ENCODE assay signal across 10 mouse cellular contexts in the genomic region with DNA sequence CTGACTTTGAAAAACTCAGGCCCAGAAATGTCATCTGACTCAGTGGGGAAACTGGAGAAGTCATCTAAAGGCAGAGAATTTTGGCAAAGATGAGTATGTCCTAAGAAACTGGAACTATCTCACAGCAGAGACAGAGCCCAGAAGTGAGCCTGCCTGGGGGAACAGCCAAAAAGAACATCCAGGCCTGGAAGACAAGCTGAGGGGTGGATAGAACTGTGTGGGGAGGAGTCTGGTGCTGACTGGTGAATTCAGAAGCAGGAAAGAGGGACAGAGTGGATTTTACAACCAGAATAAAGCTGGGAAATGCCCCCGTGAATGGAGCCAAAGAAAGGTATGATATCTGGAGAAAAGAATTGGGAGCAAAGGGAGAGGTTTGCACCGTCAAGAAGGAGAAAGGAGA. TPM values are rescaled to one million over a fixed set of nuclear protein-coding genes. Genes with fewer than 3 reads are reported as not detected.
DNase-seq lines count a peak whose midpoint lies in the region; ATAC-seq and TF ChIP-seq lines count a peak whose summit lies in the region.
"Had no signal": no experiment of that assay in that cellular context is flagged by ENCODE, and none has a peak within 500 bp of the region (broad histone marks: within the 10 kb centered on the region; RNA-seq: fewer than 3 reads in every experiment).

A gene (plus strand): TSS at position 225 of the 400 bp plus-strand sequence.

- no peaks in the 10 kb centered on the region for H3K4me1 ChIP-seq in stomach, postnatal 0 days (replicated peaks; ENCODE audit: control insufficient read depth, insufficient read depth)
- no peaks in the 10 kb centered on the region for H3K4me1 ChIP-seq in liver, embryonic 11.5 days (replicated peaks; ENCODE audit: control insufficient read depth, insufficient read depth, low read length)
- no peaks in the 10 kb centered on the region for H3K4me1 ChIP-seq in forebrain, postnatal 0 days (ENCODE audit: insufficient read depth)
- H3K4me1 ChIP-seq: hindbrain, embryonic 15.5 days; neural tube, embryonic 13.5 days had no signal

- 0 out of 2 replicates have a peak within 1 kb of the TSS, but pooled peaks have one; percentile 8 for H3K4me3 ChIP-seq in stomach, postnatal 0 days (ENCODE audit: low read depth, low read length)
- H3K4me3 ChIP-seq in liver, embryonic 11.5 days (ENCODE audit: low read depth, low read length), result no peak within 1 kb of the TSS
- H3K4me3 ChIP-seq in forebrain, postnatal 0 days (ENCODE audit: low read depth, low read length), result no peak within 1 kb of the TSS
- H3K4me3 ChIP-seq: hindbrain, embryonic 15.5 days; neural tube, embryonic 13.5 days had no signal

- H3K36me3 ChIP-seq in stomach, postnatal 0 days (ENCODE audit: control insufficient read depth, insufficient read depth, low read length), result no peaks in the 10 kb centered on the region
- H3K36me3 ChIP-seq in liver, embryonic 11.5 days (ENCODE audit: control insufficient read depth, insufficient read depth, low read length), result no peaks in the 10 kb centered on the region
- no peaks in the 10 kb centered on the region for H3K36me3 ChIP-seq in forebrain, postnatal 0 days (ENCODE audit: insufficient read depth)
- H3K36me3 ChIP-seq: hindbrain, embryonic 15.5 days; neural tube, embryonic 13.5 days had no signal

- WGBS in stomach, postnatal 0 days, result 41% methylated on average over 2 of the region's 2 CpGs
- WGBS in liver, embryonic 11.5 days, result 68% methylated on average over 2 of the region's 2 CpGs
- WGBS in forebrain, postnatal 0 days, result 69% methylated on average over 2 of the region's 2 CpGs

- H3K9me3 ChIP-seq in stomach, postnatal 0 days (ENCODE audit: control insufficient read depth, low read length), result no peaks in the 10 kb centered on the region
- H3K9me3 ChIP-seq in liver, embryonic 11.5 days (ENCODE audit: control insufficient read depth, low read length), result no peaks in the 10 kb centered on the region
- no peaks in the 10 kb centered on the region for H3K9me3 ChIP-seq in forebrain, postnatal 0 days (ENCODE audit: low read length)
- H3K9me3 ChIP-seq: hindbrain, embryonic 15.5 days; neural tube, embryonic 13.5 days had no signal

- peak; percentile 64; the same call in 1 of the 2 replicates for ATAC-seq in stomach, postnatal 0 days (ENCODE audit: low FRiP score, low TSS enrichment)
- ATAC-seq in liver, embryonic 11.5 days (replicated peaks; ENCODE audit: low FRiP score), result no peak
- ATAC-seq in forebrain, postnatal 0 days, result no peak
- no peak for ATAC-seq in granulocyte monocyte progenitor cell, adult 5-6 weeks (replicated peaks; ENCODE audit: poor library complexity, severe bottlenecking)

- no peak for TF ChIP-seq EP300 in stomach, postnatal 0 days (optimal IDR thresholded peaks at IDR 0.05)

- no peak for TF ChIP-seq CTCF in stomach, postnatal 0 days (IDR thresholded peaks at IDR 0.05; ENCODE audit: low read depth)
- TF ChIP-seq CTCF in forebrain, postnatal 0 days (IDR thresholded peaks at IDR 0.05; ENCODE audit: low read depth), result no peak

- peak within 1 kb of the TSS; percentile 49; the same call in 1 of the 2 replicates for H3K27ac ChIP-seq in stomach, postnatal 0 days (replicated peaks)
- no peak within 1 kb of the TSS for H3K27ac ChIP-seq in liver, embryonic 11.5 days (ENCODE audit: low read depth, low read length)
- no peak within 1 kb of the TSS for H3K27ac ChIP-seq in forebrain, postnatal 0 days (ENCODE audit: low read depth, low read length)
- H3K27ac ChIP-seq: hindbrain, embryonic 15.5 days; neural tube, embryonic 13.5 days had no signal

- peak within 1 kb of the TSS; percentile 23 for H3K4me2 ChIP-seq in stomach, postnatal 0 days (replicated peaks; ENCODE audit: low read depth)
- no peak within 1 kb of the TSS for H3K4me2 ChIP-seq in liver, embryonic 11.5 days
- H3K4me2 ChIP-seq in forebrain, postnatal 0 days (ENCODE audit: low read depth), result no peak within 1 kb of the TSS
- H3K4me2 ChIP-seq: hindbrain, embryonic 15.5 days; neural tube, embryonic 13.5 days had no signal

- peak; percentile 33 for DNase-seq in right cerebral cortex, adult 18-20 months
- no peak for DNase-seq in right cerebral cortex, postnatal 14 days
- DNase-seq in gastrocnemius, adult 8-10 months (ENCODE audit: low spot score in 2 of 2), result peak; percentile 65 to 76
- DNase-seq in layer of hippocampus, postnatal 25 days (ENCODE audit: extremely low spot score in 1 of 2, low spot score in 1 of 2), result no peak
- no peak for DNase-seq in stomach, postnatal 0 days (ENCODE audit: low spot score)
- DNase-seq in liver, embryonic 11.5 days (ENCODE audit: low spot score), result no peak
- no peak for DNase-seq in forebrain, postnatal 0 days

- no peak within 1 kb of the TSS for H3K9ac ChIP-seq in stomach, postnatal 0 days (ENCODE audit: low read length)
- no peak within 1 kb of the TSS for H3K9ac ChIP-seq in liver, embryonic 11.5 days (ENCODE audit: low read depth, low read length)
- H3K9ac ChIP-seq in forebrain, postnatal 0 days, result no peak within 1 kb of the TSS
- H3K9ac ChIP-seq: hindbrain, embryonic 15.5 days; neural tube, embryonic 13.5 days had no signal

- H3K27me3 ChIP-seq in stomach, postnatal 0 days (ENCODE audit: control insufficient read depth, insufficient read depth, low read length), result no peaks in the 10 kb centered on the region
- H3K27me3 ChIP-seq in liver, embryonic 11.5 days (replicated peaks; ENCODE audit: control insufficient read depth, insufficient read depth, low read length), result no peaks in the 10 kb centered on the region
- H3K27me3 ChIP-seq in forebrain, postnatal 0 days (ENCODE audit: insufficient read depth, low read length), result no peaks in the 10 kb centered on the region
- H3K27me3 ChIP-seq: hindbrain, embryonic 15.5 days; neural tube, embryonic 13.5 days had no signal

RNA-seq across cellular contexts. Expression of the gene that starts here (rescaled TPM):
- 100 to 1,000 TPM; 149 to 198 (median 165) TPM for total RNA-seq in gastrocnemius, adult 8-10 months (2022)
- 10 to 100 TPM; 69.3 to 69.5 TPM for total RNA-seq in layer of hippocampus, postnatal 25 days (2021)
- 71.3 and 75.7 TPM in 2 replicates for polyA plus RNA-seq in stomach, postnatal 0 days (2015; fragmentation: Nextera tagmentation; extraction: Ambion mirVana)
- 0.55 and 1.3 TPM in 2 replicates for polyA plus RNA-seq in liver, embryonic 11.5 days (2014; fragmentation: Nextera tagmentation; extraction: Ambion mirVana)
- total RNA-seq in forebrain, postnatal 0 days (2014; rRNA removed), result 3.4 and 7.2 TPM in 2 replicates
- polyA plus RNA-seq in forebrain, postnatal 0 days (2015; fragmentation: Nextera tagmentation; extraction: Ambion mirVana), result 3.0 and 3.2 TPM in 2 replicates
- 0.11 TPM in 1 of 2 replicates, not detected in the other for total RNA-seq in granulocyte monocyte progenitor cell, adult 5-6 weeks (2014; fragmentation: Nextera tagmentation)
- 0.15 and 1.9 TPM in 2 replicates for total RNA-seq in granulocyte monocyte progenitor cell, adult 5-6 weeks (2017)

Comparison
In these comparisons a context has a peak if more than half of its experiments do, and no peak if none do; other contexts are left out.
1. RNA of the gene that starts here (polyA plus RNA-seq): 71.3 to 75.7 TPM in stomach, postnatal 0 days; 3.0 to 3.2 TPM in forebrain, postnatal 0 days and 0.55 to 1.3 TPM in liver, embryonic 11.5 days; every median in the first group is over 10 times any median in the second.
2. DNase-seq: peak in right cerebral cortex, adult 18-20 months (single experiment) and gastrocnemius, adult 8-10 months (2 of 2); none in right cerebral cortex, postnatal 14 days (single experiment), layer of hippocampus, postnatal 25 days (0 of 2), stomach, postnatal 0 days (single experiment), liver, embryonic 11.5 days (single experiment) and forebrain, postnatal 0 days (single experiment).